Mouse (Mus musculus) granulocyte monocyte progenitor cell, adult 5-6 weeks (primary cell): ENCODE data around the gene Cd3g. TPM values are rescaled to one million over a fixed set of nuclear protein-coding genes. Genes with fewer than 3 reads are reported as not detected.

Experiments used
- ATAC-seq: replicated peaks from 2 replicates; pipeline ENCODE4 v1.8.0; 2016; ENCODE audit warnings: mild to moderate bottlenecking, moderate TSS enrichment, inconsistent platforms; ENCODE audit not compliant: poor library complexity, severe bottlenecking
- total RNA-seq, 2 experiments: library from RNA; stranded (forward) in 1 of 2; stranded (reverse) in 1 of 2; fragments of 200-712, 200-1000 nt in 1 of 2; fragments of >200 nt in 1 of 2; fragmentation: Nextera tagmentation in 1 of 2; gene quantifications; 2 replicates each; pipeline ENCODE4 v1.2.3; 2014 to 2017

The Cd3g gene
- total RNA-seq, 2 experiments from 2014 or later, result not detected

GRCm38 (mm10) chr9:44921123-44921468 lies 59.1 kb downstream of the Cd3g start:
- peak; percentile 84 for ATAC-seq

GRCm38 (mm10) chr9:44920374-44921122 lies 59.7 kb downstream of the Cd3g start, which contains the start of gene Atp5l:
Gene Atp5l (minus strand): TSS chr9:44920742.
- peak; percentile 75 for ATAC-seq

DNA sequence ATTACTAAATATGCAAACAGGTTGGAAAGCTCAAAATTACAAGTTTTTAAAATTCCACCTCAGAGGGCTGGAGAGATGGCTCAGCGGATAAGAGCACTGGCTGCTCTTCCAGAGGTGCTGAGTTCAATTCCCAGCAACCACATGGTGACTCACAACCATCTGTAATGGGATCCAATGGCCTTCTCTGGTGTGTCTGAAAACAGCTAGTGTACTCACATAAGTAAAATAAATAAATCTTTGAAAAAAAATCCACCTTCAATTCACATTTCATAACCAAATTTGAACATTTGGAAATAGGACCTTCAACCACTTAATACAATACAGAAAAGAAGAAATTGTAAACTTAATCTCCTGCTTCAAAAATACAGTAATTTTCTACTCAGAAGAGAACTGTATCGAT lies 60.6 kb downstream of the Cd3g start:
- ATAC-seq, result no peak

Other genes starting within 250 kb of the Cd3g start
- gene Phldb1, start 245.2 kb downstream of the Cd3g start, total RNA-seq (2014; fragmentation: Nextera tagmentation), result 2.5 and 3.6 TPM in 2 replicates
- gene Phldb1, start 245.2 kb downstream of the Cd3g start, total RNA-seq (2017), result 1.0 and 3.1 TPM in 2 replicates
- gene Arcn1, start 212.6 kb downstream of the Cd3g start, total RNA-seq (2014; fragmentation: Nextera tagmentation), result 133 and 158 TPM in 2 replicates
- gene Arcn1, start 212.6 kb downstream of the Cd3g start, total RNA-seq (2017), result 201 and 229 TPM in 2 replicates
- gene Ift46, start 212.5 kb downstream of the Cd3g start, total RNA-seq (2014; fragmentation: Nextera tagmentation), result 19.8 and 43.7 TPM in 2 replicates
- gene Ift46, start 212.5 kb downstream of the Cd3g start, total RNA-seq (2017), result 32.7 and 39.6 TPM in 2 replicates
- 1.6 TPM in 1 of 2 replicates, not detected in the other for gene Tmem25, start 181.1 kb downstream of the Cd3g start, total RNA-seq (2014; fragmentation: Nextera tagmentation)
- 0.34 TPM in 1 of 2 replicates, not detected in the other for gene Tmem25, start 181.1 kb downstream of the Cd3g start, total RNA-seq (2017)
- not detected in 2 replicates for gene Ttc36, start 177.4 kb downstream of the Cd3g start, total RNA-seq (2014; fragmentation: Nextera tagmentation)
- gene Ttc36, start 177.4 kb downstream of the Cd3g start, total RNA-seq (2017), result not detected in 2 replicates
- 83.6 and 93.1 TPM in 2 replicates for gene Kmt2a, start 99.1 kb downstream of the Cd3g start, total RNA-seq (2014; fragmentation: Nextera tagmentation)
- 7.4 and 10.8 TPM in 2 replicates for gene Kmt2a, start 99.1 kb downstream of the Cd3g start, total RNA-seq (2017)
- gene Atp5l, start 59.7 kb downstream of the Cd3g start, total RNA-seq (2014; fragmentation: Nextera tagmentation), result 710 and 961 TPM in 2 replicates
- gene Atp5l, start 59.7 kb downstream of the Cd3g start, total RNA-seq (2017), result 149 and 237 TPM in 2 replicates
- gene Ube4a, start 14.8 kb downstream of the Cd3g start, total RNA-seq (2014; fragmentation: Nextera tagmentation), result 37.9 and 49.8 TPM in 2 replicates
- gene Ube4a, start 14.8 kb downstream of the Cd3g start, total RNA-seq (2017), result 25.6 and 28.5 TPM in 2 replicates
- not detected in 2 replicates for gene Cd3d, start 1.4 kb upstream of the Cd3g start, total RNA-seq (2014; fragmentation: Nextera tagmentation)
- 0.21 TPM in 1 of 2 replicates, not detected in the other for gene Cd3d, start 1.4 kb upstream of the Cd3g start, total RNA-seq (2017)
- gene Cd3e, start 29.2 kb upstream of the Cd3g start, total RNA-seq (2014; fragmentation: Nextera tagmentation), result not detected in 2 replicates
- not detected in 2 replicates for gene Cd3e, start 29.2 kb upstream of the Cd3g start, total RNA-seq (2017)
- gene Mpzl2, start 59.4 kb upstream of the Cd3g start, total RNA-seq (2014; fragmentation: Nextera tagmentation), result not detected in 2 replicates
- gene Mpzl2, start 59.4 kb upstream of the Cd3g start, total RNA-seq (2017), result not detected in 2 replicates
- gene Mpzl3, start 74.8 kb upstream of the Cd3g start, total RNA-seq (2014; fragmentation: Nextera tagmentation), result 0.19 TPM in 1 of 2 replicates, not detected in the other
- gene Mpzl3, start 74.8 kb upstream of the Cd3g start, total RNA-seq (2017), result 1.2 and 2.2 TPM in 2 replicates
- gene Jaml, start 98.8 kb upstream of the Cd3g start, total RNA-seq (2014; fragmentation: Nextera tagmentation), result 0.51 TPM in 1 of 2 replicates, not detected in the other
- gene Jaml, start 98.8 kb upstream of the Cd3g start, total RNA-seq (2017), result 2.4 and 3.4 TPM in 2 replicates
- not detected in 2 replicates for gene Scn2b, start 137.4 kb upstream of the Cd3g start, total RNA-seq (2014; fragmentation: Nextera tagmentation)
- not detected in 2 replicates for gene Scn2b, start 137.4 kb upstream of the Cd3g start, total RNA-seq (2017)
- not detected in 2 replicates for gene Scn4b, start 158.0 kb upstream of the Cd3g start, total RNA-seq (2014; fragmentation: Nextera tagmentation)
- not detected in 2 replicates for gene Scn4b, start 158.0 kb upstream of the Cd3g start, total RNA-seq (2017)
- not detected in 2 replicates for gene BC049352, start 201.6 kb upstream of the Cd3g start, total RNA-seq (2014; fragmentation: Nextera tagmentation)
- not detected in 2 replicates for gene BC049352, start 201.6 kb upstream of the Cd3g start, total RNA-seq (2017)
- gene Tmprss4, start 223.7 kb upstream of the Cd3g start, total RNA-seq (2014; fragmentation: Nextera tagmentation), result not detected in 2 replicates
- not detected in 2 replicates for gene Tmprss4, start 223.7 kb upstream of the Cd3g start, total RNA-seq (2017)